Mouse (Mus musculus) kidney, adult 18-20 months (tissue): Measurements from ENCODE around the gene Ptgfrn.

Experiments
- DNase-seq: peaks from one replicate; pipeline ENCODE4 v3.0.0; 2021

The Ptgfrn gene

GRCm38 (mm10) chr3:101112518-101112894, 2.4 kb upstream of the Ptgfrn start:
- DNase-seq = no peak

- no peak for DNase-seq
These were observed 1.9 kb upstream of the Ptgfrn start for GRCm38 (mm10) chr3:101111848-101112517.

- DNase-seq = no peak
These were observed 1.2 kb upstream of the Ptgfrn start for GRCm38 (mm10) chr3:101111321-101111720.

- DNase-seq = no peak
These were observed 693 bp upstream of the Ptgfrn start for GRCm38 (mm10) chr3:101110838-101111103.

- peak; percentile 62 for DNase-seq
These were observed 488 bp downstream of the Ptgfrn start for GRCm38 (mm10) chr3:101109558-101110021.

DNA sequence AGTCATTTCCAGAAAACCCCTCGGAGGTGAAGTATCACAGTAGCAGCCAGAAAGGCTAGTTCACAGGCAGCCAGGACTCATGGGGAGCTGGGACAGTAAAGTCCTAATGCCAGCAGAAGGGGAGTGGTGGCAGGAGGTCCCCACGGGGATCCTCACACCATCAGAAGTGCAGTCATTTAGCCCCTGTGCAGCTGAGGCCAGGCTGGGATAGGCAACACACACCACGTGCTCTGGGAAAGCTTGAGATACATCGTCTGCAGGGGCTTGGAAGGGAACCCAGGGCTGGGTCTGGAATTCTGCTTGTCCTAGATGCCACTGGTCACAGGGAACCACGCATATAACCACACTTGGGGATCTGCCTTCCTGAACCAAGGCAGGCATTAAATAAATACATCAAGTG, 1.2 kb downstream of the Ptgfrn start:
- no peak for DNase-seq

DNA sequence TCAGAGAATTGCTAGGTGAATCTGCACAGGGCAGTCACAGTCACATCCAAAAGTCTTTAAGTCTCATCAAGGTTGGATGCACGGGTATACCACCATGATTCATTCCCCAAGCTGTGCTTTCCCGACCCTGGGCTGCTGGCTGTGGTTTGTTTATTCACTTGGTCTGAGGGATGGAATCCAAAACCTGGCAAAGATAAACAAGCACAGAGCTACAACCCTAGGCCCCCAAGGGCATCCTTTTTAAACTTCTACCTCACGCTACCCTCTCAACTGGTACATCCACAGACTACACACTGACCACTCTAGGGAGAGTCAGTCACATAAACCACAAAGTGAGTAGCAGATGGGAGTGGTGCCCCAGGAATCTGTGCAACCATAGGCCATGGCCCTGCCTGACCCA, 1.8 kb downstream of the Ptgfrn start:
- no peak for DNase-seq

- DNase-seq = no peak
These were observed 3.8 kb downstream of the Ptgfrn start for GRCm38 (mm10) chr3:101106326-101106725.

DNA sequence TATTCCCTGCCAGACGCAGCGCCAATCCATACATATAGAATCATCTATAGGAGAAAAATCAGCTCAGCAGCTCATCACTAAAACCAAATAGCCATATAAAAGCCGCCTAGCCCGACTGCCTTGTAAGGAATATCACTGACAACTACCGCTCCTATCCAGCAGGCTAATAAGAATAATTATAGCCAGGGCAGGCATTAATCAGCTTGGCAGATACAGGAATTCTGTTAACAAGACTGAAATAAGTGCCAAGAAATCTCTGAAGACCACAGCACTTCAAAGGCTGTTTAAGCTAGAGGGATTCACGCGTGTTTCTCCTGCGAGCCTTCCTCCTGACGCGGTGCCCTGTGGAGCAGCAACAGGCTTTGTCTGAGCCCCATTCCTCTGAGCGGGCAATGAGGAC, 4.6 kb downstream of the Ptgfrn start:
- no peak for DNase-seq

- DNase-seq = no peak
These were observed 5.2 kb downstream of the Ptgfrn start for GRCm38 (mm10) chr3:101104883-101105282.

DNA sequence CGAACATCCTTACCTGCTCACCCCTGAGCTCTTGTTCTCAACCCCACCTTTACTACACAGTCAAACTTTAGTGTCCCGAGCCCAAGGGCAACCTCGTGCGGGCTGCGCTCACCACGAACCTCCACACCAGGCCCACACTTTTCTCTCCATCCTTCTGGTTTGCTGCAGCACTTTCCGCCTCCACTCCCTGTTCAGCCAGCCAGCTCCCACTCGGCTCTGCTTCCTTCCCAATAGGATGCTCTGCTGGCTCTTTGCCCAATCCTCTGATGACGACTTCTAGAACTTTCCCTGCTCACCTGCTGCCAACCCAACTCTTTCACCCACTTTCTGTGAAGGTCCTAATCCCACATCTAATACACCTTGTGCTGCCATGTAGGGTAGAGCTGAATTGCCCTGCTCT, 6.3 kb downstream of the Ptgfrn start:
- DNase-seq = no peak

GRCm38 (mm10) chr3:101102106-101102505, 8.0 kb downstream of the Ptgfrn start:
- no peak for DNase-seq

GRCm38 (mm10) chr3:101101184-101101583, 8.9 kb downstream of the Ptgfrn start:
- DNase-seq = no peak

DNA sequence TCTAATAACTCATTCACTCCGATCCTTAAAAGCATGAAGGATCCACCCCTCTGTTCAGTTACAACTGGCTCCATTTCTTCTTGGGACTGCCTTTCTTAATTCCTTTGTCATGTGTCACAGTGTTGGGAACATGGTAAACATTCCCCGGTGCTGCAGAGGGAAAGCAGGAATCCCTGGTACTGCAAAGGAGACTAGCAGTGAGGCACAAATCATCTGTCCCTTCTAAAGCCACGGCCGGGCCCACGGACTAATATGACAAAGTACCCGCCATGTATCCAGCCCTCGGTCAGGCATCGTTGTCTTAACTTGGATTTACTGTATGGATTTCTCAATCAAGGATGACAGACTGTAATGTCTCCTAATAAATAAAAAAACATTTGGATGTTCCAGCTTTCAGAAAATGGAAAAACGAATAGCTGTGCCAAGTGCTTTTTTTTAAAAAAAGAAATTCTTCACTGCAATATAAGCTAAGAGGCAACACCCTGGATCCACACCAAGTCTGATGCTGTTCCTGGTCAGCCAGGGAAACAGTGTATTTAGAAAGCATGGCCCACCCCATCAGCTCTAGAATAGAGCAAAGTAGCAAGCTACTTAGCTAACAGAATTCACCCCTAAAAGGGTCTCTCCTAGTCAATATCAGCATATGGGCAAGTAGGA, 10.2 kb downstream of the Ptgfrn start:
- no peak for DNase-seq

DNA sequence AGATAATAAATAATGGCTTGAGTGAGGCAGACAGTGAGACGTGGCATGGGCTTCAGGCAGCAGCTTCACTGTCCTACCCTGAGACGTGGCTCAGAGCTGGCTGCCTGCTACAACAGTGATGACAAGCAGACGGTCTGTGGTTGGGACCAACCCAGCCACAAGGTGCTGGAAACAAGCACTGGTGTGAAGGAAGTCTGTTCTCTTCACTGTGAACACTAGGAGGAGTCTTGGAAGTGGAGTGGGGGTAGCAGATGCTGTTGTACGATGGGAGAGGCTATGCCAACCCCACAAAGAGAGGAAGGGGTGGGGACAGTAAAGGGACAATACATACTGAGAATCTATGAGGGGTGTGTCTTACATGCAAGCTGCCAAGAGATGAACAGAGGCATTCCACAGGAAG, 12.0 kb downstream of the Ptgfrn start:
- no peak for DNase-seq

DNA sequence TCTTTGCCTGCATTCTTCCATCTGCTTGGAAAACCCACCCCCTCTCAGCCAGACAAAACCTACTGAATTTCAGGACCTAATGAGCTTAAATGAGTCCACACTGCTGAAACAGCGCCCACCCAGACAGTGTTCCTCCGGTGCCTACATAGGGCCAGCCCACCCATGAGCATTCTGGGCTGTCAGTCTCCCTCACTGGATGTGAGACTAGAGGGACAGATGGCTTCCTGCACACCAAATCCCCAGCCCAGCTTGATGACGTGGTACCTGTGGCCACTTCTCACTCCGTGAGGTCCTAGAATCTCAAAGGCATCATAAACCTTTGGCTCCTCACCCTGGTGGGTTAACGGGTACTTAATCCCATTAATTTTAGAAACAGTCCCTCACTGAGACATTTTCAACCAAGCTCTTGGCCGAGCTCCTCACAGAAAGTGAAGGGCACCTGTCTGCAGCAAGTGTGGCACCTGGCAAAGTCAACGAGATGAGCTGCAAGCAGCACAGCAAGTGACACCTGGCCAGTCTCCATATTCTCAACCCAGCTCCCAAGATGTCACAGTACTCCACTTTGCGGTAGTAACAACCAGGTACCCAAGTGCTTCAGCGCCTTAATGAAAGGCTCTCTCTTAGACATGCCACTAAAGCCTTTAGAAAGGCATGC, 12.8 kb downstream of the Ptgfrn start:
- DNase-seq = no peak

GRCm38 (mm10) chr3:101095761-101096449, 14.2 kb downstream of the Ptgfrn start:
- DNase-seq = no peak

GRCm38 (mm10) chr3:101092202-101092601, 17.9 kb downstream of the Ptgfrn start:
- no peak for DNase-seq

GRCm38 (mm10) chr3:101086584-101087445, 23.3 kb downstream of the Ptgfrn start:
- DNase-seq = no peak

- no peak for DNase-seq
These were observed 29.2 kb downstream of the Ptgfrn start for GRCm38 (mm10) chr3:101080925-101081324.

GRCm38 (mm10) chr3:101078344-101078743, 31.7 kb downstream of the Ptgfrn start:
- no peak for DNase-seq

DNA sequence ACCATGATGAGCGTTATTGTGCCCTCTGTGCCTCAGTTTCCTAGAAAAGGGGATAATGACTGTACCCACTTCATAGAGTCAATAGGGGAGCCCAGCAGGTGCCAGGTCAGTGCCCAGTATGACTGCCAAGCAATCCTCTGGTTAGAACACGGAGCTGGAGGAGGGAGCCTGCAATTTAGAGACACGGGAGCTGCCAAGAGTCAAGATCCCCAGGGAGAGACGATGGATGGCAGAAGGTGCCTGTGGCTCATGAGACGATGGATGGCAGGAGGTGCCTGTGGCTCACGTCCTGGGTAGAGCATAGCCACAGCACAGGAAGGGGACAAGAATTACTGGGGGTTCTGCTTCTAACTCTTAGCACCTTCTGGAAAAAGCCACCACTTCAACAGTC, 32.4 kb downstream of the Ptgfrn start:
- DNase-seq = no peak
